Mouse (Mus musculus) C2C12 (cell line): Measurements from ENCODE around the gene Tada3.

ENCODE experiments used
- CEBPB ChIP-seq: IDR thresholded peaks from one replicate; pipeline ENCODE4 v1.6.1; 2011; ENCODE audit warnings: low read depth, mild to moderate bottlenecking, control low read depth, moderate library complexity
- CTCF ChIP-seq: IDR thresholded peaks from one replicate; pipeline ENCODE4 v1.5.1; 2011; ENCODE audit not compliant: control insufficient read depth, insufficient read depth, insufficient read length
- FOSL1 ChIP-seq: IDR thresholded peaks from one replicate; pipeline ENCODE4 v1.8.0; 2011; ENCODE audit warnings: mild to moderate bottlenecking, low read length; ENCODE audit not compliant: poor library complexity, insufficient read depth, severe bottlenecking
- MAX ChIP-seq: IDR thresholded peaks from one replicate; pipeline ENCODE4 v1.6.1; 2011; ENCODE audit warnings: mild to moderate bottlenecking, control low read depth
- MYOD1 ChIP-seq: IDR thresholded peaks from one replicate; pipeline ENCODE4 v1.6.1; 2011; ENCODE audit warnings: low read depth; ENCODE audit not compliant: control insufficient read depth, insufficient read length
- USF1 ChIP-seq: IDR thresholded peaks from one replicate; pipeline ENCODE4 v1.6.1; 2011; ENCODE audit warnings: low read depth, mild to moderate bottlenecking, control low read depth, moderate library complexity

DNA sequence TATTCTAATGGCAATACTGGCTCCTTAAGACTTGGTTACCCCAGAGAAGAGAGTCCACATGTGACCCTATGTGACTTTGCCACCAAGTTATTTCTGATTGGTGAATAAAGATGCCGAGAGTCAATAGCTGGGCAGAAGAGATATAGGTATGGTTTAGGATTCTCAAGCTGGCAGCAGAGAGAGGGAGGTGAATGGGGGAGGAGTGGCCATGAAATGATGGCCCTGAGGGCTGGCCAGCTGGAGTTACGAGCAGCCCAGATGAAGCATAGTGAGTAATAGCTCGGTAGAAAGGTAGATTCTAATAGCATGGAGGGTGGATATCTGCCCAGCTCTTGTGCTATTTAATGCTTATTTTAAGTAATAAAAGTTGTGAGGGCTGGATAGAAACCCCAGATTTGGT is 24.9 kb downstream of the Tada3 start:
- TF ChIP-seq USF1 = no peak
- TF ChIP-seq CTCF = no peak
- no peak for TF ChIP-seq MAX
- TF ChIP-seq MYOD1 = no peak
- no peak for TF ChIP-seq CEBPB
- TF ChIP-seq FOSL1 = no peak
